Mouse (Mus musculus) embryonic facial prominence, embryonic 14.5 days (tissue): ENCODE measurements around the gene Sema3d. TPM values are rescaled to one million over a fixed set of nuclear protein-coding genes. Genes with fewer than 3 reads are reported as not detected.

Source experiments
- ATAC-seq: fragments of 200-750 bp; cut with Nextera tagmentation; 2 replicates; pipeline ENCODE4 v1.8.0; 2017; ENCODE audit warnings: low read depth, moderate number of reproducible peaks, moderate TSS enrichment
- DNase-seq: peaks from one replicate; pipeline ENCODE4 v3.0.0-alpha.2; 2015; ENCODE audit warnings: low spot score
- H3K27ac ChIP-seq: fragments of 300-500 bp; sonication (generic); replicated peaks from 2 replicates; pipeline ENCODE4 v1.5.1; 2014; ENCODE audit warnings: low read depth, mild to moderate bottlenecking, low read length, moderate library complexity
- H3K27me3 ChIP-seq: fragments of 300-500 bp; sonication (generic); replicated peaks from 2 replicates; pipeline ENCODE4 v1.6.1; 2014; ENCODE audit warnings: low read length; ENCODE audit not compliant: control insufficient read depth, insufficient read depth
- H3K36me3 ChIP-seq: fragments of 300-500 bp; sonication (generic); 2 replicates; pipeline ENCODE4 v1.6.1; 2014; ENCODE audit warnings: low read length, mixed read lengths; ENCODE audit not compliant: control insufficient read depth, insufficient read depth
- H3K4me1 ChIP-seq: fragments of 300-500 bp; sonication (generic); 2 replicates; pipeline ENCODE4 v1.6.1; 2014; ENCODE audit warnings: antibody characterized with exemption, low read length; ENCODE audit not compliant: control insufficient read depth, insufficient read depth
- H3K4me2 ChIP-seq: fragments of 300-500 bp; sonication (generic); 2 replicates; pipeline ENCODE4 v1.6.1; 2014; ENCODE audit warnings: low read depth, mild to moderate bottlenecking, low read length, moderate library complexity, mixed read lengths
- H3K4me3 ChIP-seq: fragments of 300-500 bp; sonication (generic); 2 replicates; pipeline ENCODE4 v1.5.1; 2014; ENCODE audit warnings: low read depth, mild to moderate bottlenecking, low read length
- H3K9ac ChIP-seq: fragments of 300-500 bp; sonication (generic); 2 replicates; pipeline ENCODE4 v1.6.1; 2014; ENCODE audit warnings: low read depth, mild to moderate bottlenecking, low read length, moderate library complexity, mixed read lengths
- H3K9me3 ChIP-seq: fragments of 300-500 bp; sonication (generic); 2 replicates; pipeline ENCODE4 v1.6.1; 2016; ENCODE audit warnings: low read length; ENCODE audit not compliant: control insufficient read depth
- WGBS: fragments of 180-500 bp; shearing (Covaris S2); extraction: QIAGEN DNeasy Blood & Tissue Kit; methylation state at CpG from one replicate; pipeline ENCODE4 v1.1.7; 2014; 5-methylcytosine and 5-hydroxymethylcytosine counted together
- polyA plus RNA-seq: library from polyadenylated mRNA; unstranded; fragments of >200 nt; fragmentation: Nextera tagmentation; extraction: Ambion mirVana; gene quantifications from 2 replicates; pipeline ENCODE4 v1.2.1, GENCODE M21; 2014

Sema3d gene
- polyA plus RNA-seq, 1 experiment from 2014 or later, result 27.7 TPM

DNA sequence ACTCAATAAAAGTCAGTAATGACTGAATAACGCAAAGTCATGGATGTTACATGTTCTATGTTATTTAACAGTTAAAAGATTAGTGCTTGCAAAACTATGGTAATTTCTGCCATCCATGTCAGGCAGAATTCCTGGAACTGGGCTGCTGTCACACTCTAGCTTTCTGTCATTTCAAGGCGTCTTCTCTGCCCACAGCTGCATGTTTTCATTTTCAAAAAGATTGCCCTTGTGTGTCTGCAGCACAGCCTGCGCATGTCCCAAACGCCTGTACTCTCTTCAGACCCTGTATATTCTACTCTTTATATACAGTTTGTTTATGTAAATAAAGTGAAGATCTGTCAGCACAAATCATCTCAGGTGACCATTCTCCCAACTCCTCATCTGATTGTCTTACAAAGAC is 132.1 kb downstream of the Sema3d start:
- H3K4me1 ChIP-seq, result no peaks in the 10 kb centered on the region; the same call in 1 of the 2 replicates
- WGBS, result 67% methylated on average over 4 of the region's 4 CpGs
- no peak overlapping the region for H3K4me2 ChIP-seq
- H3K9ac ChIP-seq, result no peak overlapping the region
- H3K27me3 ChIP-seq, result no peaks in the 10 kb centered on the region
- H3K9me3 ChIP-seq, result no peaks in the 10 kb centered on the region
- H3K36me3 ChIP-seq, result no peaks in the 10 kb centered on the region
- H3K27ac ChIP-seq, result no peak overlapping the region
- DNase-seq (no peak), ATAC-seq (no peak)
- H3K4me3 ChIP-seq, result no peak overlapping the region

DNA sequence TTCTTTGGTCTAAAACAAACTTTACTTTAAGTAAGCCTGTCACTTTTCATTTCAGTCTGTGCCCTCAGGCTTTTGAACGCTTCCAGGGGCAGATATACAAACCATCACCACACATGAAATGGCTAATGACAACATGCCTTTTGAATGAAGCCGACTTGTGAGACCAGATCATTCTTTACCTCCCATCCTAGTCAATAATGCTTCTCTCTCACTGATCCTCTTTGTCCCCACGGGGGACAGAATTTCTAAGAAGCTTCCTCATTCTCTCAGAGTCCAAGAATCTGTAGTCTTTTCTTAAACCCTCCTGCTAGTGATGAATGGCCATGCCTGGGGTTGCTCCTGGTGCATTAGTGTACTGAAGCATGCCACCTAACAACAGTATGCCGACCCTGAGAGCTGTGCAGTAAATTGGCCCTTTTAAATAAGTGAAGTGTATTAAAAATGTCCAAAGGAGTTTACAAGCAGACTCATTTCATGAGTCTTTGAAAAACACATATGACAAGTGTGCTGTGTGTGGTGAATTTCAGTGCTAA is 142.1 kb downstream of the Sema3d start:
- ATAC-seq (no peak), DNase-seq (peak; percentile 46)

DNA sequence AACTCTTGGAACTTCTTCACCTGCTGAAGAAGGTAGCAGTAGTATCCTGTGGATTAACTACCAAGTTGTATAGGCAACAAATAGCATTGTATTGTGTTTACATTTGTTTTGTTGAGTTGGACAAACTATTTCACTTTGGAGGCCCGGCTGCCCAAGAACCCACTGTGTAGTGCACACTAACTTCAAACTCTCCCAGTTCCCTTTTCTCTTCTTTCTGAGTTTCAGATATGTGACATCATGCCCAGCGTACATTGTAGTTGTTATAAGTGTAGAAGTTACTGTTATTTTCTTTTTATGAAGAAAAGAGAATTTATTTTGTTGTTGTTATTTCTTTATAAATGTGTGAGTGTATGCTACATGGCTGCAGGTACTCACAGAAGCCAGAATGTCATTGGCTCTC is 145.4 kb downstream of the Sema3d start:
- H3K4me3 ChIP-seq, result no peak overlapping the region
- no peak overlapping the region for H3K9ac ChIP-seq
- H3K4me2 ChIP-seq, result no peak overlapping the region
- no peak overlapping the region for H3K27ac ChIP-seq
- no peaks in the 10 kb centered on the region for H3K36me3 ChIP-seq
- ATAC-seq, result no peak
- no peaks in the 10 kb centered on the region for H3K9me3 ChIP-seq
- 88% methylated on average over 2 of the region's 2 CpGs for WGBS
- H3K27me3 ChIP-seq, result no peaks in the 10 kb centered on the region
- no peak for DNase-seq
- H3K4me1 ChIP-seq, result no peaks in the 10 kb centered on the region

More for the DNA sequence above, 142.1 kb downstream of the Sema3d start:
- no peak overlapping the region for H3K4me2 ChIP-seq
- WGBS, result 17% methylated on average over 4 of the region's 4 CpGs
- H3K9ac ChIP-seq, result no peak overlapping the region
- no peaks in the 10 kb centered on the region for H3K9me3 ChIP-seq
- H3K4me3 ChIP-seq, result no peak overlapping the region
- no peaks in the 10 kb centered on the region for H3K27me3 ChIP-seq
- H3K27ac ChIP-seq, result no peak overlapping the region
- H3K4me1 ChIP-seq, result no peaks in the 10 kb centered on the region
- H3K36me3 ChIP-seq, result no peaks in the 10 kb centered on the region

DNA sequence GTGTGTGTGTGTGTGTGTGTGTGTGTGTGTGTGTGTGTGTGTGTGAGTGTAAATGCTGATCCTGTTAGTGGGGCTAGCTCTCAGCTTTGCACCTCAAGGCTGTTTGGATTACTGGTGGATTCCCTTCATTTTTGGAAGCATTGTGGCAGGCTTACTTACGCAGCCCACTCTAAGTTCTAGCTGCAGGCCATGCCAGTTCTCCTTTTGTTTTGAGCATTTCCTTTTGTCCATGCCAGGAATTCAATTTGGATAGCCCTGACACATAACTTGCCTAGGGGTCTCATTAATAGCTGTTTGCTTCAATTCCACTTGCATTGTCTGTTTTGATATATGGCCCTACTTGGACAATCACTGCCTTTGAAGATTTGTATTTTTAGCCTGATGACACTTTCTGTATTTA is 146.6 kb downstream of the Sema3d start:
- no peaks in the 10 kb centered on the region for H3K36me3 ChIP-seq
- H3K9ac ChIP-seq, result no peak overlapping the region
- DNase-seq, result no peak
- no peaks in the 10 kb centered on the region for H3K9me3 ChIP-seq
- H3K27ac ChIP-seq, result no peak overlapping the region
- H3K27me3 ChIP-seq, result no peaks in the 10 kb centered on the region
- H3K4me3 ChIP-seq, result no peak overlapping the region
- no peaks in the 10 kb centered on the region for H3K4me1 ChIP-seq
- 44% methylated on average over 1 of the region's 1 CpGs for WGBS
- H3K4me2 ChIP-seq, result no peak overlapping the region
- no peak for ATAC-seq

DNA sequence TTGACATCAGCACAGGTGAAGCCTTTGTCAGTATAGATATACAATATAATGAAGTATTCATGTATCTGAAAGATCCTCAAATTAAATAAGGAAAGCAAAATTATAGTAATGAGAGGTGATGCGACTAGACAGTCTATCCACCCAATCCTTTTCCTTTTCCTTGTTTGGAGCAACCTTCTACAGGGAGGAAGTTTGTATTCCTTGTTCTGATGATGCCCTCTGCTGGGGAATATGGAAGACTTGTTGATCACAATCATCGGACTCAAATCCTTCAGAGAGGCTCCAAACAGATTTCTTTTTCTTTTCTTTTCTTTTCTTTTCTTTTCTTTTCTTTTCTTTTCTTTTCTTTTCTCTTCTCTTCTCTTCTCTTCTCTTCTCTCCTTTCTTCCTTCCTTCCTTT is 158.1 kb downstream of the Sema3d start:
- Histone ChIP-seq H3K4me3 (no peak overlapping the region), H3K36me3 (no peaks in the 10 kb centered on the region), H3K27ac (no peak overlapping the region), H3K4me1 (no peaks in the 10 kb centered on the region), H3K9ac (no peak overlapping the region), H3K4me2 (no peak overlapping the region), H3K27me3 (no peaks in the 10 kb centered on the region), H3K9me3 (no peaks in the 10 kb centered on the region)
- no peak for ATAC-seq
- 35% methylated on average over 2 of the region's 2 CpGs for WGBS
- DNase-seq, result peak; percentile 85

DNA sequence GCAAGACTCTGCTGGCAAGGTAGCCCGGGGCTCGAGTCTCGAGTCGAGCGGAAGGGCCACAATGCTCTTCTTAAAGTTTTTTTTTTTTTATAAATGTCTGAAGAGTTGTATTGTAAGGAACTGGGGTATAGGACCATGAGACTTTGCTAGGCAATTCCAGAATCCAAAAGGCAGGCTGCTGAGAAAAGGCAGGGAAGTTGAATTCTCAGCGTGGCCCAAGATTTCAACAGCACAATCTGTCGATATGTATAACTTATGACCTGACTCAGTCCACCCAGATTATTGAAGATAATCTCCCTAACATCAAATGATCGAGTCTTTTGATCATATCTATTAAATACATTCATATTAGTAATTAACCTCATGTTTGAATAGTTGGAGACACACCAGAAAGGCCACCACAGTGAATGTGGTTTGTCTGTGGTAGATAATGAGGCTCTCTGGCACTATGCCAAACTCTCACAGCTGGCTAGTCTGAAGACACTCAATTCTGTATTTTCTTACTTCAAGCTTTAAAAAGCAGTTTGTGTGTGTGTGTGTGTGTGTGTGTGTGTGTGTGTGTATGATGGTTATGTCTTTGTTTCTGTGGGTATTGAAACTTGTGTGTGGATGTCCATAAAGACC is 166.0 kb downstream of the Sema3d start:
- 86% methylated on average over 8 of the region's 8 CpGs for WGBS
- ATAC-seq (no peak), DNase-seq (peak; percentile 62)

DNA sequence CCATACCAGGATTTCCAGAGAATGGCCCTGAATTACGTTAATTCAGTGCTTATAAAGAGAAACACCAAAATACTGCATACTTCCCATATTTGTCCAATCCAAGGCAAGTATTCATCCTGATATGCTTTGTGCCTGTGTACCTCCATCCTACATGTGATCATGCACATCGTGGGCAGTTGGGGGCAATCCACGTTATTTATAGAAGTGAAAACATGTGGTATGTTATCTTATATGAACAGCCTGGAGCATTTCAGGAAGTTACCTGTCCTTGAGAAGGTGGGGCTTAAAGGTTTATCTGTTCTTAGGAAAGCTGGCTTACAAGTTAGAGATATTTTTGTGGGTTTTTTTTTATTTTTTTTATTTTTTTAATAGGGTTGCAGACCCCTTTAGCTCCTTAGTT is 172.2 kb downstream of the Sema3d start:
- no peak overlapping the region for H3K4me3 ChIP-seq
- no peaks in the 10 kb centered on the region for H3K4me1 ChIP-seq
- no peaks in the 10 kb centered on the region for H3K36me3 ChIP-seq
- H3K9ac ChIP-seq, result no peak overlapping the region
- WGBS, result 82% methylated on average over 3 of the region's 3 CpGs
- no peaks in the 10 kb centered on the region for H3K9me3 ChIP-seq
- ATAC-seq (no peak), DNase-seq (no peak)
- H3K27me3 ChIP-seq, result no peaks in the 10 kb centered on the region
- H3K4me2 ChIP-seq, result no peak overlapping the region
- H3K27ac ChIP-seq, result no peak overlapping the region

More for the DNA sequence above, 166.0 kb downstream of the Sema3d start:
- H3K9me3 ChIP-seq, result no peaks in the 10 kb centered on the region
- H3K4me1 ChIP-seq, result no peaks in the 10 kb centered on the region
- no peak overlapping the region for H3K4me2 ChIP-seq
- no peaks in the 10 kb centered on the region for H3K36me3 ChIP-seq
- H3K27ac ChIP-seq, result no peak overlapping the region
- H3K9ac ChIP-seq, result no peak overlapping the region
- H3K27me3 ChIP-seq, result no peaks in the 10 kb centered on the region
- H3K4me3 ChIP-seq, result no peak overlapping the region

DNA sequence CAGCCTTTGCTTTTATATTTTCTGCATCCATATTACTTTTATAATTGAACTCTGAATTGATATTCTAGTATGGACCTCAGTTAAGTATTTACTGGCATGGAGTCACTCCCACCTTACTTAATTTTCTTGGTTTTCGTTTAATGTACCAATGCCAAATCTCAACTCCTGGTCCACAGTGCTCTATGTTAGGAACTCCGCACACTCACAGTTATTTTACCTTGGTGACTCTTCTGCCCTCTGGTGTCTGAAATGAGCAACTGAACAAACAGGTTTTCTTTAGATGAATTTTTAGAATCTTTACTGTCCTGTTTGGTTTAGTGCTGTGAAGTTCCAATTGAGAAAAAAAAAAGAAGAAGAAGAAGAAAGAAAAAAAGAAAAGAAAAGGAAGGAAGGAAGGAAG is 174.7 kb downstream of the Sema3d start:
- DNase-seq (peak; percentile 48), ATAC-seq (no peak)
- H3K4me1 ChIP-seq, result no peaks in the 10 kb centered on the region
- no peak overlapping the region for H3K4me2 ChIP-seq
- H3K27ac ChIP-seq, result no peak overlapping the region
- no peaks in the 10 kb centered on the region for H3K36me3 ChIP-seq
- no peaks in the 10 kb centered on the region for H3K9me3 ChIP-seq
- WGBS, result 36% methylated on average over 2 of the region's 2 CpGs
- no peaks in the 10 kb centered on the region for H3K27me3 ChIP-seq
- no peak overlapping the region for H3K9ac ChIP-seq
- H3K4me3 ChIP-seq, result no peak overlapping the region

DNA sequence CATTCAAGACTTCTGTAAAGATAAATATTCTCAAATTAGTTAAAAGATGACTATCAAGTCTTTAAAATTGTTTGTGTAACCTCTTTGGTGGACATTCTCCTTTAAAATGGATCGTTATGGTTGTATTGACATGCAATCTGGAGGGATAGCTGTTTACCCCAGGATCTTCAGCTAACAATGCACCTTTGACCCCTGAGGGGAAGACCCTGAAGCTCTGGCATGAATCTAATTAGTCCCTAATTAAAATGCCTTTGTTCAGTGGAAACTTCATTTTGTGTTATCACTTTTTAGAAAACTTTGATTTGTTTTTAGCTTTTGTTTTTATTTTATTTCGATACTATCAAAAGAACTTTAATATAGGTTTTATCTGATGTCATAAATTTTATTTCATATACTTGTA is 178.6 kb downstream of the Sema3d start:
- 12% methylated on average over 2 of the region's 2 CpGs for WGBS
- no peak for ATAC-seq
- no peak overlapping the region for H3K9ac ChIP-seq

More for the DNA sequence above, 178.6 kb downstream of the Sema3d start:
- Histone ChIP-seq H3K36me3 (no peaks in the 10 kb centered on the region), H3K4me2 (no peak overlapping the region), H3K9me3 (no peaks in the 10 kb centered on the region), H3K4me1 (no peaks in the 10 kb centered on the region), H3K4me3 (no peak overlapping the region), H3K27ac (no peak overlapping the region), H3K27me3 (no peaks in the 10 kb centered on the region)
- DNase-seq, result no peak
